Mouse (Mus musculus) left cerebral cortex, adult 2 months (tissue): ENCODE measurements around the gene Gfi1b. TPM values are rescaled to one million over a fixed set of nuclear protein-coding genes. Genes with fewer than 3 reads are reported as not detected.
A peak's percentile ranks its signal among the peaks of the same experiment; 100 is the strongest.

Source experiments
- DNase-seq, 2 experiments: peaks; one replicate each; pipeline ENCODE4 v3.0.0; 2021 to 2022; ENCODE audit warnings: low spot score in 2 of 2, mixed read lengths in 1 of 2; ENCODE audit errors: extremely low spot score in 1 of 2
- H3K27ac ChIP-seq: fragments of 200-600 bp; 2 replicates; pipeline ENCODE4 v1.8.1; 2022
- H3K4me3 ChIP-seq: fragments of 200-600 bp; 2 replicates; pipeline ENCODE4 v1.8.1; 2022
- CTCF ChIP-seq: fragments of 200-600 bp; IDR thresholded peaks from 2 replicates; pipeline ENCODE4 v1.8.1; 2022; ENCODE audit warnings: antibody characterized with exemption, mild to moderate bottlenecking, moderate library complexity
- intact Hi-C: fragments of 180-260 bp; cut with DNase I; formaldehyde crosslinking; loops from one replicate; pipeline ENCODE4 v1.15.1; 2025
- long read RNA-seq, 2 experiments: library from polyadenylated mRNA; stranded (forward); transcript quantifications; one replicate each; pipeline ENCODE4 v2.0.0; 2021; ENCODE audit warnings: borderline mapping rate in 2 of 2
- total RNA-seq, 2 experiments: library from RNA; stranded (reverse); gene quantifications; 2 replicates each; pipeline ENCODE4 v1.2.3; 2021

Gene Gfi1b
- total RNA-seq: not detected
- long read RNA-seq, experiment 1: 0 reads
- long read RNA-seq, experiment 2: 0 reads

DNA sequence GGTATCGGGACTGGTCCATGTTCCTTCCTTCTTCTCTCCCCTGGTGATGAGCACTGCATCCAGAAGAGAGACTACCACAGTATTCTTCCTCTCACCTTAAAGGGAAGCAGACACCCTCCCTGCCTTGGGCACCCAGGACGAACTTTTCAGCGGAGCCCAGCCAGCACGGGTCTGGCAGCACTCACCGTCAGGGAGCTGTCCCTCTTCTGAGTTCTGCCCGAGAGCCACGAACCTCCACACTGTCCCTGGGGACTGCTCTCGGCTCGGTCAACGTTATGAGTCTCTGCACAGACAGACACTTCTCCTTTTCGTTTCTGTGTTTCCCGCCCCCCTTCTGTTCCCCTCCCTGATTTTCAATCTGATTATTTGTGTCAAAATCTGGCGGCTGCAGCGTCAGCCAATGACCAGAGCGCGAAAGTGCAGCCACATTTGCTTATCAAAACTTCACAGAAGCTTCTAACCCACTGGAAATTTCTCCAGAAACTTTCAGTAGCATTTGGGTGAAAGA is at the start of gene Gfi1b:
Gene Gfi1b, minus strand, starts transcription at position 319 of the 508 bp plus-strand sequence.
- DNase-seq: no peak
- intact Hi-C loops: loop anchor here (1.0 kb wide), 1 partner anchor 29 kb away; no protein-coding TSS in a partner anchor
- Histone ChIP-seq H3K4me3 (no peak within 1 kb of the TSS), H3K27ac (no peak within 1 kb of the TSS)
- TF ChIP-seq CTCF: no peak

DNA sequence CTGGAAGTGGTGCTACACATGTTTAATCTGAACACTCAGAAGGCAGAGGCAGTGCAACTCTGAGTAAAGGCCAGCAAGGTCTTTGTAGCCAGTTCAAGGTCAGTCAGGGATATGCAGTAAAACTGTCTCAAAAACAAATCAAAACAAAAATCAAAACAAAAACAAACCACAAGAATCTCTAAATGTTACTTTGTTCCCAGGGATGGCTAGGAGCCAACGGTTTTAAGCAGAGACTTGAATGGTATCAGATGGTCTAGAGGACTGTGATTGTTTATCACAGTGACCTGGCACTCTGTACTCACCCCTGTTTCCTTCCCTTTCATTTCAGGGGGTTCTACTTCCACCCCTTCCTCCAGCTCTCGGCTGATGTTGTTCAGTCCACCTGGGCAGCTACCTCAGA is 49.7 kb upstream of the Gfi1b start:
- no peak for TF ChIP-seq CTCF
- intact Hi-C loops: no loop called here
- Histone ChIP-seq H3K27ac (no peak overlapping the region), H3K4me3 (no peak overlapping the region)
- no peak for DNase-seq

DNA sequence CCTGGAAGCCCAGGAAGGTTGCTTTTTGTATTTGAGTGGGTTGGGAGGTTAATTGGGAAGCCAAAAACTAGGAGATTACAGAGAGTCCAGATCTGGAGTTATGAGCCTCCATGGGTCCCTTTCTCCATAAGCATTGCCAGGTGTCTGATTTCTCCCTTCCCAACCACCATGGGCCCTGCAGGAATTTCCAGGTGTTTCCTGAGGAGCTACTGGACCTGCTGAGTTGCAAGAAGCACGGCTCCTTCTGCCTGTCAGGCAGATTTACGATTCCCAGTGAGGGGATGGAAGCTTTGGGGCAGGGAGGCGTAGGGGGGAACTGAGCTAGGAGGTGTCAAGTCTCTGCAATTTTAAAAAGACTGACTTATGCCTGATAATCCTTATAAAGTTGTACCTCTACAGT is 44.0 kb upstream of the Gfi1b start:
- no peak for DNase-seq
- TF ChIP-seq CTCF: no peak
- Histone ChIP-seq H3K4me3 (no peak overlapping the region), H3K27ac (no peak overlapping the region)
- intact Hi-C loops: no loop called here

DNA sequence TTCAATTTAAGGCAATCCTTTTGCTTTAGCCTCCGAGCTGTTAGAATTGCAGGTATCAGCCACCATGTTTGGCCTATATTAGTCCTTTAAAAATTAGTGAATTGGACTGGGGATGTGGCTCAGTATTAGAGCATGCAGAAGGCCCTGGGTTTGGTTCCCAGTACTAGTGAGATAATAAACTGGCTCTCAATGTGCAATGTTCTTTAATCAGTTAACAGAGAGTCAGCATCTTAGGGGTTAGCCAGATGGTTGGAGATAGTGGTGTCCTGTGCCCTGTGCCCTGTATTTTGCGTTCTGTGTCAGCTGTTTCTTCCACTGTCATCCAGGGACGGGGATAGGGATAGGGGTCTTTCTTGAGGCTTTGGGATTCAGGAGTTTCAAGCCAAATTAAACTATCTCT is 41.1 kb upstream of the Gfi1b start:
- intact Hi-C loops: no loop called here
- DNase-seq: no peak

DNA sequence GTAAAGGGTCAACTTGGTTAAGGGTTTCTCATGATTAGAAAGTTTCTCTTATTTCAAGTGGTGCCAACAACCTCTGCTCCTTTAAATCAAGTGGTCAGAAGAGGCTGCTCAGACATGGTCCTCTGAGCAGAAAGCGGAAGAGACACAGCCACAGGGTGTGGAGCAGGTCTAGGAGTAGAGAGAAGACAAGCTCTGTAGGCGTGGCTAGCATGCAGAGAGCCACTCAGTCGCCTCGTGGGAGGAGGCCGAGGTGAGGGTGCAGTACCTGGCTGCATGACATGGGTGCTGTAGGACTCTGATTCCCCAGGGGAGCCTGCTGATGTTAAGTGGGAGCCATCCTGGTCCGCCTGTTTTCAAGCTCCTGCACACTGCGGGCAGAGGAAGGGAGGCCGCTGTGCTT is 34.4 kb upstream of the Gfi1b start:
- TF ChIP-seq CTCF: no peak
- no peak for DNase-seq
- H3K27ac ChIP-seq: no peak overlapping the region
- intact Hi-C loops: no loop called here
- H3K4me3 ChIP-seq: no peak overlapping the region

More for the DNA sequence above, 41.1 kb upstream of the Gfi1b start:
- H3K4me3 ChIP-seq: no peak overlapping the region
- no peak for TF ChIP-seq CTCF
- H3K27ac ChIP-seq: no peak overlapping the region

DNA sequence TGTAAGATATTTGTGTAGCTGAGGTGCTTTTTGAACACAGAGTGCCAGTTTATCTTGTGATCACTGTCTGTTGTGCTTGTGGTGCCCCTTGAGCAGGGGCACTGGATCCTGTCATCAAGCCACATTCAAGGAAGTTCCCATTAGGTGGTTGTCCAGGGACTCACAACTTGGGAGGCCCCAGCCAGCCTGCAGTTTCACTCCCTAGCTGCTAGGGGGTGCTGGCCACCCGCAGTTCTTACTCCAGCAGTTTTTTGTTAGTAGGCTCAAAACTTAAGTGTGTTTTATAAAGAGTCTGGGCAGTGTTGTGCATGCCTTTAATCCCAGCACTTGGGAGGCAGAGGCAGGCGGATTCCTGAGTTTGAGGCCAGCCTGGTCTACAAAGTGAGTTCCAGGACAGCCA is 32.5 kb upstream of the Gfi1b start:
- intact Hi-C loops: no loop called here
- Histone ChIP-seq H3K27ac (no peak overlapping the region), H3K4me3 (no peak overlapping the region)
- DNase-seq: no peak
- TF ChIP-seq CTCF: peak; percentile 55

DNA sequence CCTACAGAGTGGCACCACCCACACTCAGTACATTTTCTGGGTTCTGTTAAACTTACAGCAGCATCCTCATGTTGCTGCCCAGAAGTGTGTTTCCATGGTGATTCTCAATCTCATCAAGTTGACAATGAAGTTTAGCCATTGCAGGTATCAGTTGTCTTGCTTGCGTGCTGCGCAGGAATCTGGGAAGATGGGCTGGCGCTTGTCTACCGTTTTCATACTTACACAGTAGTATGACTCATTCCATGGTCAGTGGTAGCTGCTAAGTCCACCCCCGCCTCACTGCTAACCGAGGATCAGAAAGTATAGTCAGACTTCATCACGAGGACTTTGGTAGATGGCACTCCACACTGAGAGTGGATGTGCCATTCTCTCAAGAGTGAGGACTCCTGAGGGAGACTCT is 31.6 kb upstream of the Gfi1b start:
- Histone ChIP-seq H3K27ac (no peak overlapping the region), H3K4me3 (no peak overlapping the region)
- peak in 1 of 2 experiments; percentile 33 for DNase-seq
- intact Hi-C loops: no loop called here
- no peak for TF ChIP-seq CTCF

DNA sequence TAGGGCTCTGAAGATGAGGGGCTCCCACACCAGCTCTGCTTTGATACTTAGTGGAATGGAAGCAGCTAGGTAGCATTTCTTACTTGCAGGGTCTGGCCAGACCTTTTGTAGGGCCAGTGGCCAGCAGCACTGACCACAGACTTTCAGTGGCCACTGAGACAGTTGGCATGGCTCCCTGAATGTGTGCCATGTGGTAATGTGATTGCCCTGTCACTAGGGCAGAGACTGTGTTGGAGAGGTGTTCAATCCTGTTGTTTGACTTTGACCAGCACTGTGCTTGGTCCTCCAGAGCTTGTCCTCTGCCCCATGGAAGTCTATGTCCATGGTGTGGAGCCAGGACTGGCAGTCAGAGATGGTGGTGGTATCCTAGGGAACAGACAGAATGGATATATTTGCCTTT is 28.7 kb upstream of the Gfi1b start:
- no peak for DNase-seq
- no peak for TF ChIP-seq CTCF
- Histone ChIP-seq H3K27ac (no peak overlapping the region), H3K4me3 (no peak overlapping the region)
- intact Hi-C loops: no loop called here

DNA sequence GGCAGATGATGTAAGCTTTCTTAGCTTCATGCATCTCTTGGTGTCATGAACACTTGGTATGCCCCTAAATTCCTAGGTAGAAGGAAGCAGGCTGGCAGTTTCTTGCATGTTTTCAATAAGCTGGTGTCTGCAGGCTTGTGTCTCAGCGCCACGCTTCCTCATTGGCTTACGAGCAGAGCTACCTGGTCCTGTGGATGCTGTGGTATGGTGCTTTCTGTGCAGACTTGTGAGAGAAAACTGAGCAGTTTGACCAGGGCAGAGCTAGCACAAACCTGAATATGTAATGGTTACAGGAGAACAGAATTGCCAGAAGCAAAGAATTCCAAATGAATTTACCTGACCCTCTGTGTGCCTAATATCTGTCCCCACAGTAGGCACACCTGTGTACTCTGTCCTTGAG is 21.3 kb upstream of the Gfi1b start:
- TF ChIP-seq CTCF: no peak
- no peak for DNase-seq
- Histone ChIP-seq H3K4me3 (peak overlapping the region; percentile 3; the same call in 1 of the 2 replicates), H3K27ac (no peak overlapping the region)
- intact Hi-C loops: no loop called here

DNA sequence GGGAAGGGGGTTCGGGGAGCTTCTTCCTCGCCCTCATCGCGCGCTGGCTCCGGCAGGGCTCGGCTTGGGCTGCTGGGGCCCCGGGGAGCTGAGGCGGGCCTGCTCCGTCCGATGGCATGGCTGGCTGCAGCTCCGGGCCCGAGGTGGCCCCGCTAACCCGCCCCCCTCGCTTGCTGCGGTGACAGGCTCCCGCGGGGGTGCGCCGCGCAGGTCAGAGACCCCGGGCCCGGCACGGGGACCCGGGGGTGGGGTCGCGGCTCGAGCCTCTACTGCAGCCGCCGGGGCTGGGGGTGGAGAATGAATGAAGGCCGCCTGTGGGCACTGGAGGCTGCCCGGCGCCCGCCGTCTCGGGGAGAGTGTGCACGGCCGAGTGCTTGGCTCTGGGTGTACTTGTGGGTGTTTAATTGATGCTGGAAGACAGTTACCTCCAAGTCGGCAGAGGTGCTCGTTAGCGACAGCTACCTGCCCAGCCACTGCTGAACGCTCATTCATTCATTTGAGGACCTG is 19.7 kb upstream of the Gfi1b start:
- DNase-seq: peak in 1 of 2 experiments; percentile 48
- no peak for TF ChIP-seq CTCF
- intact Hi-C loops: no loop called here
- peak overlapping the region; percentile 99 for H3K4me3 ChIP-seq
- peak overlapping the region; percentile 99 for H3K27ac ChIP-seq

DNA sequence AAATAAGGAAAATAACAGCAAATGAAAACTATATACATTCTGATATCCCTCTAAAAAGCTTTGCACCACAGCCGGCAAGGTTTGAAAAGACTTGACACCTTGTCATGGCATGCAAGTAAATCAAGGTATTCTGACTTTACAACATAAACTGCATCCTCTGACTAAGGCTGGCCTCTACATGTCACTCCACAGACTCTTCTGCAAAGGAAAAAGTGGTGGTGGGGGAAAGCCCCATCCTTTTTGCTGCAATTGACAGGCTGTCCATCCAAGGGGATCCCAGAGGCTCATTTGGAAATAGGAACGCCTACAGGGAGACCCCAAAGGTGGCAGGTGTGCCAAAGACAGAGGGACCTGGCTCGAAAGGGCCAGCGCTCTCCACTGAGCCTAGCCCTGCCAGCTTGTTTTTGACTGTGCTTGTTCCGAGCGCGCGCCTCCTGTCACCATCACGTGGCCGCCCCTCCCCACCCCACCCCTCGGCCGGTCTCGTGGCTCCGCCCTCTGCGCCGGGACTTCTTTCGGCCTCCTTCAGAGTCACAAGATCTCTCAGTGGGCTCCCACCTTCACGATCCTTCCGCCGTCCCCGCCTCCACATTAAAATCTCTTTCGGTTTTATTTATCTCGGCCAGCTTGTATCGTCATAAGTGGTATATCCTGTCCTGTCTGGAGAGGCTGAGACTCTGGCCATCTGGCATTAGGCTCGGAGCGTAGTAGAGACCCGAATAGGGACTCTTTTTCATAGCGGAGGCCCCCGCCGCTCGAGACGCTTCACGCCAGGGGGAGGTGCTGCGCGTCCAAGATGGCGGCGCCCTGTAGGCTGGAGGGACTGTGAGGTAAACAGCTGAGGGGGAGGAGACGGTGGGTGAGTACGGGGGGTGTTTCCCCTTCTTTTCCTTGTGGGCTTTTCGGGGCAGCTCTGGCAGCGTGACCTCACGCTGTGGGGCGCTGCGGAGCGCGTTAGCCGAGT is 19.0 kb upstream of the Gfi1b start, which contains the start of gene Tsc1:
Gene Tsc1, plus strand, starts transcription at position 768 of the 964 bp plus-strand sequence.
- intact Hi-C loops: no loop called here
- Histone ChIP-seq H3K4me3 (peak within 1 kb of the TSS; percentile 99), H3K27ac (peak within 1 kb of the TSS; percentile 99)
- DNase-seq: peak; percentile 91 to 93
- TF ChIP-seq CTCF: no peak; the same call in 1 of the 2 replicates

DNA sequence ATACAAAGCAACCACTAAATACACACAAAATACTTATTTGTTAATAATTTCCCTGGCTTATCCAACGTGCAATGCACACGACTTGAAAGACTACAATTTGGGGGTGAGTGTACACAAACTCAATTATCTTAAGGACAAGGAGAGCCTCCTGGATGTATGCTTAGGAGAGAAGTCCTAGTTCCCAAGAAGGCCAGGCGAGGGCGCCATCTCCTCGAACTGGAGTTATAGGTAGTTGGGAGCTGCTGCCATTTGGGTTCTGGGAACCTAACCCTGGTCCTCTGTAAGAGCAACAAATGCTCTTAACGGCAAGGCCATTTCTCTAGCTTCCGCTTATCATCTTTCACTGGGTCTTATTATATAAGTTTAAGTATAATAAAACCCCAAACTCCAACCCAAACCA is 18.0 kb upstream of the Gfi1b start:
- DNase-seq: no peak
- peak; percentile 35 for TF ChIP-seq CTCF
- intact Hi-C loops: no loop called here
- Histone ChIP-seq H3K27ac (no peak overlapping the region), H3K4me3 (no peak overlapping the region)
